Mouse (Mus musculus): Measurements from ENCODE around the gene Cd200. TPM values are rescaled to one million over a fixed set of nuclear protein-coding genes. Genes with fewer than 3 reads are reported as not detected.
"Not testable (repeated sequence)": the region's sequence is repeated elsewhere in the genome, so short reads cannot be mapped to it uniquely, and the experiment has no call there.

Gene Cd200
- polyA plus RNA-seq, 1 experiment from 2014 or later: 52.9 TPM

DNA sequence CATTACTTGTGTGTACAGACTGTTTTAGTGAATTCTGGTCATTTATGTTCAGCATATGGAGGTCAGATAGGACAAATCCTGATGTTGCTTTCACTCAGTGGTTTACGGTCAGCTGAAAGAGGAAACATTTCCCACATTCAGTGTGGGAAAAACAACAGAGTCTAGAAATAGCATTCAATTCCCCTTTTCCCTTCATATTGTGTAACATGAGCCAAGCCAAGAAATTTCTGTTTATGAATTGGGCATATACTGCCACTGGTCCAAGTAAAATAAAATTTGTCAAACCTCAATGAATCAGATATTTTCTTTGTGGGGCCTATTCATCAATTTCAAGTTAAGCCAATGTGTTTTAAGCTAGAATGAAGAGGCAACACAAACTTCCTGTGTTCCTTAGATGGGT is 37.8 kb downstream of the Cd200 start:
- Histone ChIP-seq H3K9me3 (ENCODE audit: control insufficient read depth, low read length) (no peaks in the 10 kb centered on the region), H3K36me3 (ENCODE audit: control insufficient read depth, insufficient read depth, low read length) (no peaks in the 10 kb centered on the region), H3K4me1 (replicated peaks; ENCODE audit: control insufficient read depth, insufficient read depth, low read length) (no peaks in the 10 kb centered on the region), H3K4me2 (replicated peaks; ENCODE audit: low read depth, low read length) (no peak overlapping the region), H3K27ac (ENCODE audit: low read depth, low read length) (no peak overlapping the region), H3K4me3 (ENCODE audit: low read depth, low read length) (no peak overlapping the region), H3K9ac (ENCODE audit: low read depth, low read length) (no peak overlapping the region), H3K27me3 (ENCODE audit: control insufficient read depth, insufficient read depth, low read length) (no peaks in the 10 kb centered on the region)
- WGBS: 91% methylated on average over 1 of the region's 1 CpGs
- ATAC-seq (ENCODE audit: low FRiP score): no peak
- DNase-seq (ENCODE audit: low spot score): no peak

DNA sequence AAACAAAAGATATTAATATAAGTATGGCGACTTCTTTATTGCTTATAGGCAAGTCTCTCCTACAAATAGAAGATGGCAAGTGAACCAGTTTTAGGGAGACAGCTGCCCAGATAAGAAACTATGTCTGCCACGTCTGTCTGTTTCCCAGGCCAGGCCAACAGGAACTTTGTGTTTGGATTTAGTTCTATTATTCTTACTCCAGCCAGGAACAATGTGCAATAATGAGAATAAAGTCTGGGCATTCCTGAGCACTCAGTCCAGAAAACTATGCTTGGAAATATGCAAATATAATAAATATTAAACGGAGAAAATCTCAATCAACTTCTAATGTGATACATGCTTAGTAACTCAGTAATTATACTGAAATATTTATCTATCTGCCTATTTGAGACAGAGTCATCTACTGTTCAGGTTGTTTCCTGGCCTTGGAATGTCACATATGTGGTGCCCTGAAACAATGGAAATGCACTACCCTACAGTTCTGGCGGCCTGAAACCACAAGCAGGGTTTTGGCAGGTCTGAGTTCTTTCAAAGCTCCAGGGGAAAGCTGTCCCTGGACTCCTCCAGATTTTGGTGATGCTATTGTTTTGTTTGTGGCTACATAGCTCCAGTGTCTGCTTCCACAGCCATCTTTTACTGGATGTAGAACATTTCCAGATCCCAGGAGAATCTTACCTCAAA is 39.4 kb downstream of the Cd200 start:
- H3K4me2 ChIP-seq (replicated peaks; ENCODE audit: low read depth, low read length): no peak overlapping the region
- no peaks in the 10 kb centered on the region for H3K4me1 ChIP-seq (replicated peaks; ENCODE audit: control insufficient read depth, insufficient read depth, low read length)
- no peak overlapping the region for H3K27ac ChIP-seq (ENCODE audit: low read depth, low read length)
- 76% methylated on average over 4 of the region's 4 CpGs for WGBS
- no peak overlapping the region for H3K4me3 ChIP-seq (ENCODE audit: low read depth, low read length)
- H3K36me3 ChIP-seq (ENCODE audit: control insufficient read depth, insufficient read depth, low read length): no peaks in the 10 kb centered on the region
- no peaks in the 10 kb centered on the region for H3K27me3 ChIP-seq (ENCODE audit: control insufficient read depth, insufficient read depth, low read length)
- H3K9ac ChIP-seq (ENCODE audit: low read depth, low read length): no peak overlapping the region
- no peaks in the 10 kb centered on the region for H3K9me3 ChIP-seq (ENCODE audit: control insufficient read depth, low read length)
- ATAC-seq (ENCODE audit: low FRiP score) (no peak), DNase-seq (ENCODE audit: low spot score) (no peak)

DNA sequence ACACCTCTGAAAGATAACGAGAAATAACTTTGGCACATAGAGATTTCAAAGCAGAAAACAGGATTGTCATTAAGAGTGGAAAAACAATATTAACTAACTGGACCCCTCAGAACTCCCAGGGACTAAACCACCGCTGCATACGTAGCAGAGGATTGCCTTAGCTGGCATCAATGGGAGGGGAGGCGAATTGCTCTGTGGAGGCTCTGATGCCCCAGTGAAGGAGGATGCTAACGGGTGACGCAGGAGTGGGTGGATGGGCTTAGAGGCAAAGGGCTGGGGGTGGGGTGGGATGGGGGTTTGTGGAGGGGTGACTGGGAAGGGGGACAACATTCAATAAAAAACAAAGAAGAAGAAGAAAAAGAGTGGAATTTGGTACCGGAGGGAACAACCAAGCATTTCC is 42.7 kb downstream of the Cd200 start:
- 80% methylated on average over 7 of the region's 7 CpGs for WGBS
- H3K4me2 ChIP-seq (replicated peaks; ENCODE audit: low read depth, low read length): no peak overlapping the region
- no peak overlapping the region for H3K4me3 ChIP-seq (ENCODE audit: low read depth, low read length)
- no peaks in the 10 kb centered on the region for H3K9me3 ChIP-seq (ENCODE audit: control insufficient read depth, low read length)
- no peaks in the 10 kb centered on the region for H3K27me3 ChIP-seq (ENCODE audit: control insufficient read depth, insufficient read depth, low read length)
- ATAC-seq (ENCODE audit: low FRiP score) (no peak), DNase-seq (ENCODE audit: low spot score) (no peak)
- no peak overlapping the region for H3K9ac ChIP-seq (ENCODE audit: low read depth, low read length)
- H3K36me3 ChIP-seq (ENCODE audit: control insufficient read depth, insufficient read depth, low read length): no peaks in the 10 kb centered on the region
- no peaks in the 10 kb centered on the region for H3K4me1 ChIP-seq (replicated peaks; ENCODE audit: control insufficient read depth, insufficient read depth, low read length)
- no peak overlapping the region for H3K27ac ChIP-seq (ENCODE audit: low read depth, low read length)

DNA sequence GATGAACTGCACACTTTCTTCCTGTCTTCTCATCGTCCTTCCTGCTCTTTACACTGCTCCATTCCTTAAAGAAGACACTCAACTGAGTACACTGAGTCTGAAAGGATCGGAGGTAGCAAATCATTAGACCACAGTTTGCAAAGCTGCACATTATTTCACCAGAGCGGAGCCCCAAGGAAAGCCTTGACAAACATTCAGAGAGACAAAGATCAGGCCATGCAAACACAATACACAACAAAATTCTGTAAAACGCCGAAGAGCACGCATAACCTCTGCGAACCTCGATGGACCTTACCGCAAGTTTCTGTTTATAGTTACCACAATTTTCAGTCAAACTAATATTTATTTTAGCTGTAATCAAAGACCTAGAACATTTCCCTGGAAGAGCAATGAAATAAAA is 43.5 kb downstream of the Cd200 start:
- Histone ChIP-seq H3K4me1 (replicated peaks; ENCODE audit: control insufficient read depth, insufficient read depth, low read length) (no peaks in the 10 kb centered on the region), H3K9ac (ENCODE audit: low read depth, low read length) (no peak overlapping the region), H3K36me3 (ENCODE audit: control insufficient read depth, insufficient read depth, low read length) (no peaks in the 10 kb centered on the region), H3K4me3 (ENCODE audit: low read depth, low read length) (no peak overlapping the region), H3K4me2 (replicated peaks; ENCODE audit: low read depth, low read length) (no peak overlapping the region), H3K27ac (ENCODE audit: low read depth, low read length) (no peak overlapping the region), H3K9me3 (ENCODE audit: control insufficient read depth, low read length) (no peaks in the 10 kb centered on the region), H3K27me3 (ENCODE audit: control insufficient read depth, insufficient read depth, low read length) (no peaks in the 10 kb centered on the region)
- no peak for ATAC-seq (ENCODE audit: low FRiP score)
- no peak for DNase-seq (ENCODE audit: low spot score)
- WGBS: 90% methylated on average over 9 of the region's 9 CpGs

DNA sequence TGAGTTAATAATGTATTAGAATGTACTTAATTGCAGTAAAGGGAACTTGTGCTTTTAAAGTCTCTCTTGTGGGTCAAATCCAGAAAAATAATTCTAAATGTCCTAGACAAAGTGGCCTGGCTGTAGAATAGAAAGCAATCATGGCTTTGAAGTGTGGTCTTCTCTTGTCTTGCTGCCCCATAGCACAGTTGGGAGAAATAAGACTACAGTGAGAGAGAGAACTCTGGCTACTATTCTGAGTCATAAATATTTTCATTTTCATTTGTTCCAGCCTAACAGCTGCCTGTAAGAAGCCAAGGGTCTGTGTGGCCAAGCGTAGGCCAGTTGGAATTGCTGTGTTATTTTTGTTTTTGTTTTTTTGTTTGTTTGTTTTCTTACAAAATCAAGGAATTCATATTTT is 44.2 kb downstream of the Cd200 start:
- H3K4me1 ChIP-seq (replicated peaks; ENCODE audit: control insufficient read depth, insufficient read depth, low read length): no peaks in the 10 kb centered on the region
- WGBS: 97% methylated on average over 1 of the region's 1 CpGs
- H3K36me3 ChIP-seq (ENCODE audit: control insufficient read depth, insufficient read depth, low read length): no peaks in the 10 kb centered on the region
- DNase-seq (ENCODE audit: low spot score) (no peak), ATAC-seq (ENCODE audit: low FRiP score) (no peak)
- no peak overlapping the region for H3K4me2 ChIP-seq (replicated peaks; ENCODE audit: low read depth, low read length)
- no peak overlapping the region for H3K4me3 ChIP-seq (ENCODE audit: low read depth, low read length)
- H3K27me3 ChIP-seq (ENCODE audit: control insufficient read depth, insufficient read depth, low read length): no peaks in the 10 kb centered on the region
- H3K9ac ChIP-seq (ENCODE audit: low read depth, low read length): no peak overlapping the region
- no peak overlapping the region for H3K27ac ChIP-seq (ENCODE audit: low read depth, low read length)
- H3K9me3 ChIP-seq (ENCODE audit: control insufficient read depth, low read length): no peaks in the 10 kb centered on the region

DNA sequence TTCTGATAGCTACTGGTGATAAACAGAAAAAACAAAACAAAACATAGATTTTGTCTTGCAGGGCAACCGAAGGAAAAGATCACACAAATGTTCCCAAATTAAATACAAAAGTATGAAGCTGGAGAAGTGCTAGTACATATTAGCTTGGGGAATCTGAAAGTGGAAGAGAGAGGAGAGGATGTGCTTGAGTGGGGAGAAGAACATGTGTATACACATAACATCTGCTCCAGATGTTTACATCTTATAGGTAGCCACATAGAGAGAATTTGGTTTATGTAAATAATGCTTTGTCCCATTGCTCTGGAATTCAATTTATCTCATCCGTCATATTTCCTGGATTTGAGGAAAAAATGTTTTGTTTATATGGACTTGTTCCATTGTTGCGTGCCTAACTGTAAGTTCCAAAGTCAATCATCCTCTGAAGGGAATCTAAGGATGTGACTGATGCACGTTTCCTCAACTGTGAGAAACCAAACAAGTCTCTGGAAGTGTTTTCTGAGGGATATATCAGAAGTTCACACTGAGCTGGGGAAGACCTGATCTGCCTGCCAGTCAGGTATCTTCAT is 45.3 kb downstream of the Cd200 start:
- H3K27ac ChIP-seq (ENCODE audit: low read depth, low read length): no peak overlapping the region
- H3K4me3 ChIP-seq (ENCODE audit: low read depth, low read length): no peak overlapping the region
- DNase-seq (ENCODE audit: low spot score): no peak
- H3K9me3 ChIP-seq (ENCODE audit: control insufficient read depth, low read length): no peaks in the 10 kb centered on the region
- no peak overlapping the region for H3K4me2 ChIP-seq (replicated peaks; ENCODE audit: low read depth, low read length)
- H3K27me3 ChIP-seq (ENCODE audit: control insufficient read depth, insufficient read depth, low read length): no peaks in the 10 kb centered on the region
- no peak for ATAC-seq (ENCODE audit: low FRiP score)
- no peaks in the 10 kb centered on the region for H3K4me1 ChIP-seq (replicated peaks; ENCODE audit: control insufficient read depth, insufficient read depth, low read length)
- no peaks in the 10 kb centered on the region for H3K36me3 ChIP-seq (ENCODE audit: control insufficient read depth, insufficient read depth, low read length)
- 76% methylated on average over 4 of the region's 4 CpGs for WGBS
- no peak overlapping the region for H3K9ac ChIP-seq (ENCODE audit: low read depth, low read length)

DNA sequence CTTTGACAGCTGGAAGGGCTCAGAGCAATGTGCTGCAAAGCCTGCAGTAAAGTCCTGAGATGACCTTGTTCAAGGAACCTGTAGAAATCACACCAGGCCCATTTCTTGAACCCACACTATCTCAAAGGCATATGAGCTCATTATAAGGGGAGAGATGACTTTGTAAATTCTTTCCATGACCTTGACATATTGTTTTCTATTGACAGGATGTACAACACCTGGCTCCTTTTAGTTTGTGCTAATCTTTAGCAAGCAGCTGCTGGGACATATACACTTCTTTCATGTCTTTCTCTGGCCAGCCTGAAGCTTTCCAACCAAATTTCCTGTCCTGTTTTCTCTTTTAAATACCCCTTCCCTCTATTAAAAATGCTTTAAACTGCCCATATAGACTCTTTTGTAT is 47.4 kb downstream of the Cd200 start:
- Histone ChIP-seq H3K4me2 (replicated peaks; ENCODE audit: low read depth, low read length) (no peak overlapping the region), H3K9me3 (ENCODE audit: control insufficient read depth, low read length) (no peaks in the 10 kb centered on the region), H3K4me1 (replicated peaks; ENCODE audit: control insufficient read depth, insufficient read depth, low read length) (no peaks in the 10 kb centered on the region), H3K27ac (ENCODE audit: low read depth, low read length) (no peak overlapping the region), H3K36me3 (ENCODE audit: control insufficient read depth, insufficient read depth, low read length) (no peaks in the 10 kb centered on the region), H3K9ac (ENCODE audit: low read depth, low read length) (no peak overlapping the region), H3K4me3 (ENCODE audit: low read depth, low read length) (no peak overlapping the region), H3K27me3 (ENCODE audit: control insufficient read depth, insufficient read depth, low read length) (no peaks in the 10 kb centered on the region)
- DNase-seq (ENCODE audit: low spot score) (no peak), ATAC-seq (ENCODE audit: low FRiP score) (no peak)

DNA sequence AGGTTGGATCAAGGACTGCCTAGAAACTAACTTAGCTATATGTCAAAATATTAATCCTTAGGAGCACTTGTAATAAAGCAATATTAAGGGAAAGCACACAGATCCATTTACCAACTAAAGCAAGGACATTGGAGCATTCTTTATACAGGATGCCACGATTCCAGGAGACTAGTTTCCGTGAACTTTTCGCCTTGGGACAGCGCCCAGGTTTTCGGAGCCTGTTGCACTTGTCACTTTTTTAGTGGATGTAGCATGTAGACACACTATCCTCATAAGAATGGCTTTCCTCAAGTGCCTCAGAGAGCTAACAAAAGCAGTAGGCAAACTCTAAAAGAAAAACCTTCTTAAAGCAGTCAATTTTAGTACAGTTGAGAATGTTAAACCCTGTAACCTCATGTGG is 50.4 kb downstream of the Cd200 start:
- not testable (repeated sequence) for H3K4me1 ChIP-seq (replicated peaks; ENCODE audit: control insufficient read depth, insufficient read depth, low read length); H3K4me3 ChIP-seq (ENCODE audit: low read depth, low read length); H3K4me2 ChIP-seq (replicated peaks; ENCODE audit: low read depth, low read length); H3K27ac ChIP-seq (ENCODE audit: low read depth, low read length); H3K27me3 ChIP-seq (ENCODE audit: control insufficient read depth, insufficient read depth, low read length); H3K9ac ChIP-seq (ENCODE audit: low read depth, low read length); H3K9me3 ChIP-seq (ENCODE audit: control insufficient read depth, low read length); H3K36me3 ChIP-seq (ENCODE audit: control insufficient read depth, insufficient read depth, low read length); ATAC-seq (ENCODE audit: low FRiP score); DNase-seq (ENCODE audit: low spot score)
- 95% methylated on average over 5 of the region's 5 CpGs for WGBS

DNA sequence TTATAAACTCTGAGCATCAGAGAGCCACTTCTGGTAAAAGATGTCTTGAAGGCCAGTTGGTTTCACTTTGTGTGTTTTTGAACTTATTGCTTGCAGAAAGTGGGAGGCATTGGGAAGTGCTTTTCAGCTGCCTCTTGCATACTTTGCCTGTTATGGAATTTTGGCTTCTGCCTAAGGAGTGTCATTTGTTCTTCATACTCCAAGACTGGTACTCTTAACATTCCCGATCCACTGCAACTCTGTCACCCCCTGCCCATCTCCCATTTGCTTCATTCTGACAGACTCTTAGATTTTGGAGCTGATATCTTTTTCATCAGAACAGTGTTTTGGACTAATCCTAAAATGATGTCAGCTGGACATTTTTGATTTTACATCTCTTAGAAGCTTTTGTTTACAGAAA is 51.7 kb downstream of the Cd200 start:
- 96% methylated on average over 1 of the region's 1 CpGs for WGBS
- no peaks in the 10 kb centered on the region for H3K36me3 ChIP-seq (ENCODE audit: control insufficient read depth, insufficient read depth, low read length)
- no peak overlapping the region for H3K4me2 ChIP-seq (replicated peaks; ENCODE audit: low read depth, low read length)
- no peaks in the 10 kb centered on the region for H3K9me3 ChIP-seq (ENCODE audit: control insufficient read depth, low read length)
- ATAC-seq (ENCODE audit: low FRiP score) (no peak), DNase-seq (ENCODE audit: low spot score) (no peak)
- H3K27me3 ChIP-seq (ENCODE audit: control insufficient read depth, insufficient read depth, low read length): no peaks in the 10 kb centered on the region
- no peak overlapping the region for H3K9ac ChIP-seq (ENCODE audit: low read depth, low read length)
- no peak overlapping the region for H3K4me3 ChIP-seq (ENCODE audit: low read depth, low read length)
- H3K27ac ChIP-seq (ENCODE audit: low read depth, low read length): no peak overlapping the region
- H3K4me1 ChIP-seq (replicated peaks; ENCODE audit: control insufficient read depth, insufficient read depth, low read length): no peaks in the 10 kb centered on the region

Measured in hindbrain, embryonic 11.5 days (tissue).